Mouse (Mus musculus) myocyte (in vitro differentiated cells): ENCODE measurements around the gene Gm49601.

Experiments
- CEBPB ChIP-seq: IDR thresholded peaks from 2 replicates; pipeline ENCODE4 v1.6.1; 2011; ENCODE audit warnings: mild to moderate bottlenecking, moderate library complexity; ENCODE audit not compliant: poor library complexity, insufficient read depth, severe bottlenecking
- MAX ChIP-seq: IDR thresholded peaks from one replicate; pipeline ENCODE4 v1.6.1; 2011; ENCODE audit warnings: low read depth, mild to moderate bottlenecking, control low read depth
- POLR2A ChIP-seq: IDR thresholded peaks from one replicate; pipeline ENCODE4 v1.6.1; 2011; ENCODE audit warnings: low read depth, mild to moderate bottlenecking, control low read depth, moderate library complexity; ENCODE audit not compliant: insufficient read length
- POLR2AphosphoS2 ChIP-seq: IDR thresholded peaks from one replicate; pipeline ENCODE4 v1.6.1; 2011; ENCODE audit warnings: low read depth, control low read depth; ENCODE audit not compliant: insufficient read length
- REST ChIP-seq: IDR thresholded peaks from one replicate; pipeline ENCODE4 v1.6.1; 2011; ENCODE audit warnings: mild to moderate bottlenecking, control low read depth, moderate library complexity; ENCODE audit not compliant: insufficient read depth, insufficient read length
- TCF12 ChIP-seq: IDR thresholded peaks from one replicate; pipeline ENCODE4 v1.6.1; 2011; ENCODE audit warnings: mild to moderate bottlenecking, control low read depth; ENCODE audit not compliant: poor library complexity, insufficient read depth, severe bottlenecking
- TCF3 ChIP-seq: IDR thresholded peaks from one replicate; pipeline ENCODE4 v1.6.1; 2011; ENCODE audit warnings: low read depth, control low read depth; ENCODE audit not compliant: insufficient read length
- USF1 ChIP-seq: IDR thresholded peaks from one replicate; pipeline ENCODE4 v1.6.1; 2011; ENCODE audit warnings: low read depth, mild to moderate bottlenecking, control low read depth, moderate library complexity

DNA sequence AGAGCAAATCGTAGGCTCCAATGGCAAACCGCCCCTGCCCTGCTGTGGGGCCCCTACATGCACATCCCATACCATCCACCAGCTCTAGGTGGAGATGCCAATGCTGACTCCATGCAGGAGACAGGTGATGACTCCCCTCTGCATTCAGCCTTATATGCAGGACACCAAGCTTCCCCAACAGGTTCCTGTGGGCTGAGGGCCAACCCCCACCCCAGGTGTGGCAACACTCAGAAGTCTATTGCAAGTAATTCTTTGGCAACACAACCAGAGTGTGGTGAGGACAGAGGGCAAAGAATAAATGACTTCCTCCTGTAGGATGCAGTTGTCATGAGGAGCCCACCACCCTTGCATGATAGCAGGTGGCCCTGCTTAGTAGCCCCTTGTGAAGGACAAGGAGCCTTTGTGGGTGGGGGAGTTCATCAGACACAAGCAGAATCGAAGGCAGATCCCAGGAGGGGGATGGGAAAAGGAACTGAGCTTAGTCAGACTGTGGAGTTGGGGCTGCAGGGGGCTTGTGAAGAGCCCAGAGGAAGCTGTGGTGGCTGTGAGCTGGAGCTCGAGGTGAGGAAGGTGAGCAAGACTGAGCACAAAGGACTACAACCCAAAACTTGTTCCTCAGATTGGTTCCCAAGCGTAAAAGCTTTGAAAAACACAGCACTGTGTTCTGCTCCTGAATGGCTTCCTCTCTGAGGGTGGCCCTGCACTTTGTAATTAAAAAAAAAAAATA, 29.3 kb upstream of the Gm49601 start:
- TF ChIP-seq POLR2A (no peak), TCF3 (no peak), MAX (no peak), POLR2AphosphoS2 (no peak), USF1 (no peak), REST (no peak), CEBPB (no peak), TCF12 (no peak)
